Mouse (Mus musculus): ENCODE measurements at regions not wholly inside any gene's neighbourhood (a gene's known extent, or its start where the extent isn't known, plus 50 kb on each side); places are given as distances from the start of the nearest gene placed in this dataset.

GRCm38 (mm10) chr10:99524273-99525212 is 234.9 kb downstream of the Csl start:
- peak in 1 of 2 experiments; percentile 70 for DNase-seq (ENCODE audit: extremely low spot score in 1 of 2, low spot score in 1 of 2)

- no peak for DNase-seq (ENCODE audit: extremely low spot score in 1 of 2, low spot score in 1 of 2)
These were observed 233.3 kb downstream of the Csl start for GRCm38 (mm10) chr10:99526148-99526547.

- no peak for DNase-seq (ENCODE audit: extremely low spot score in 1 of 2, low spot score in 1 of 2)
These were observed 232.9 kb downstream of the Csl start for GRCm38 (mm10) chr10:99526561-99526960.

GRCm38 (mm10) chr10:99531104-99531503 is 228.4 kb downstream of the Csl start:
- no peak for DNase-seq (ENCODE audit: extremely low spot score in 1 of 2, low spot score in 1 of 2)

- no peak for DNase-seq (ENCODE audit: extremely low spot score in 1 of 2, low spot score in 1 of 2)
These were observed 227.9 kb downstream of the Csl start for GRCm38 (mm10) chr10:99531556-99531955.

GRCm38 (mm10) chr10:99531992-99532391 is 227.5 kb downstream of the Csl start:
- DNase-seq (ENCODE audit: extremely low spot score in 1 of 2, low spot score in 1 of 2): no peak

- DNase-seq (ENCODE audit: extremely low spot score in 1 of 2, low spot score in 1 of 2): peak in 1 of 2 experiments; percentile 37
These were observed 226.8 kb downstream of the Csl start for GRCm38 (mm10) chr10:99532697-99533119.

GRCm38 (mm10) chr10:99533468-99533867 is 226.0 kb downstream of the Csl start:
- DNase-seq (ENCODE audit: extremely low spot score in 1 of 2, low spot score in 1 of 2): no peak

GRCm38 (mm10) chr10:99534237-99534636 is 225.2 kb downstream of the Csl start:
- DNase-seq (ENCODE audit: extremely low spot score in 1 of 2, low spot score in 1 of 2): no peak

- no peak for DNase-seq (ENCODE audit: extremely low spot score in 1 of 2, low spot score in 1 of 2)
These were observed 220.8 kb downstream of the Csl start for GRCm38 (mm10) chr10:99538639-99539038.

GRCm38 (mm10) chr10:99552373-99552772 is 207.1 kb downstream of the Csl start:
- no peak for DNase-seq (ENCODE audit: extremely low spot score in 1 of 2, low spot score in 1 of 2)

GRCm38 (mm10) chr10:99552836-99553540 is 206.5 kb downstream of the Csl start:
- DNase-seq (ENCODE audit: extremely low spot score in 1 of 2, low spot score in 1 of 2): peak; percentile 50 to 78

GRCm38 (mm10) chr10:99555021-99555420 is 204.4 kb downstream of the Csl start:
- no peak for DNase-seq (ENCODE audit: extremely low spot score in 1 of 2, low spot score in 1 of 2)

- no peak for DNase-seq (ENCODE audit: extremely low spot score in 1 of 2, low spot score in 1 of 2)
These were observed 203.7 kb downstream of the Csl start for GRCm38 (mm10) chr10:99555658-99556352.

GRCm38 (mm10) chr10:99556353-99557036 is 203.0 kb downstream of the Csl start:
- no peak for DNase-seq (ENCODE audit: extremely low spot score in 1 of 2, low spot score in 1 of 2)

- no peak for DNase-seq (ENCODE audit: extremely low spot score in 1 of 2, low spot score in 1 of 2)
These were observed 200.8 kb downstream of the Csl start for GRCm38 (mm10) chr10:99558656-99559055.

- DNase-seq (ENCODE audit: extremely low spot score in 1 of 2, low spot score in 1 of 2): peak; percentile 35 to 82
These were observed 198.2 kb downstream of the Csl start for GRCm38 (mm10) chr10:99561166-99561818.

GRCm38 (mm10) chr10:99564605-99565004 is 194.9 kb downstream of the Csl start:
- DNase-seq (ENCODE audit: extremely low spot score in 1 of 2, low spot score in 1 of 2): no peak

GRCm38 (mm10) chr10:99568424-99568823 is 191.0 kb downstream of the Csl start:
- no peak for DNase-seq (ENCODE audit: extremely low spot score in 1 of 2, low spot score in 1 of 2)

- no peak for DNase-seq (ENCODE audit: extremely low spot score in 1 of 2, low spot score in 1 of 2)
These were observed 189.3 kb downstream of the Csl start for GRCm38 (mm10) chr10:99570190-99570589.
